Mouse (Mus musculus): ENCODE results near the gene Clec16a.

- TF ChIP-seq RAD21 (IDR thresholded peaks at IDR 0.05; ENCODE audit: low read depth, low read length) (no peak), E2F4 (IDR thresholded peaks at IDR 0.05; ENCODE audit: insufficient replicate concordance, low read depth, low read length) (no peak), ZNF384 (IDR thresholded peaks at IDR 0.05; ENCODE audit: low read depth, low read length) (no peak), EP300 (IDR thresholded peaks at IDR 0.05; ENCODE audit: low read length) (no peak), MEF2A (IDR thresholded peaks at IDR 0.05; ENCODE audit: borderline replicate concordance, low read depth, low read length) (no peak), POLR2A (IDR thresholded peaks at IDR 0.05; ENCODE audit: low read depth, low read length) (no peak), CTCF (conservative IDR thresholded peaks at IDR 0.05 in 1 of 2, IDR thresholded peaks at IDR 0.05 in 1 of 2; ENCODE audit: low read depth in 2 of 2, low read length in 2 of 2) (no peak), UBTF (IDR thresholded peaks at IDR 0.05; ENCODE audit: low read depth, low read length) (no peak), MYC (IDR thresholded peaks at IDR 0.05; ENCODE audit: low read depth, low read length) (no peak), MAX (IDR thresholded peaks at IDR 0.05; ENCODE audit: low read length) (no peak), ELF1 (IDR thresholded peaks at IDR 0.05; ENCODE audit: low read depth, low read length) (no peak), NELFE (IDR thresholded peaks at IDR 0.05; ENCODE audit: low read depth, low read length) (no peak)
Observed at GRCm38 (mm10) chr16:10627136-10627668, 82.1 kb downstream of the Clec16a start.
